Mouse (Mus musculus) small intestine, adult 2 months (tissue): ENCODE data around the gene Noxo1. TPM values are rescaled to one million over a fixed set of nuclear protein-coding genes. Genes with fewer than 3 reads are reported as not detected.
A peak's percentile ranks its signal among the peaks of the same experiment; 100 is the strongest.

Experiments
- H3K27ac ChIP-seq: fragments of 200-500 bp; 2 replicates; pipeline ENCODE4 v1.5.1; 2012; ENCODE audit warnings: low read depth, low read length, control low read depth, inconsistent platforms; ENCODE audit not compliant: insufficient read depth
- H3K27me3 ChIP-seq: fragments of 200-500 bp; 2 replicates; pipeline ENCODE4 v1.6.1; 2012; ENCODE audit warnings: mild to moderate bottlenecking, moderate library complexity, low read length, inconsistent platforms; ENCODE audit not compliant: control insufficient read depth, insufficient read depth
- H3K36me3 ChIP-seq: fragments of 200-500 bp; 2 replicates; pipeline ENCODE4 v1.6.1; 2012; ENCODE audit warnings: mild to moderate bottlenecking, low read length, control low read depth, inconsistent platforms; ENCODE audit not compliant: control insufficient read depth, insufficient read depth
- H3K4me1 ChIP-seq: fragments of 200-500 bp; 2 replicates; pipeline ENCODE4 v1.6.1; 2012; ENCODE audit warnings: low read length, inconsistent platforms, mixed read lengths; ENCODE audit not compliant: control insufficient read depth, insufficient read depth, insufficient read length
- H3K4me3 ChIP-seq: fragments of 200-500 bp; 2 replicates; pipeline ENCODE4 v1.5.1; 2012; ENCODE audit warnings: low read depth, mild to moderate bottlenecking, control low read depth, inconsistent platforms, low read length, moderate library complexity
- CTCF ChIP-seq: fragments of 200-500 bp; IDR thresholded peaks from 2 replicates; pipeline ENCODE4 v1.5.1; 2012; ENCODE audit warnings: low read depth, mild to moderate bottlenecking, control low read depth, inconsistent platforms, low read length, moderate library complexity, mixed read lengths; ENCODE audit not compliant: insufficient replicate concordance, insufficient read length; ENCODE audit errors: extremely low read depth
- POLR2A ChIP-seq: fragments of 200-500 bp; IDR thresholded peaks from 2 replicates; pipeline ENCODE4 v1.6.1; 2012; ENCODE audit warnings: low read depth, mild to moderate bottlenecking, control low read depth, inconsistent platforms, low read length, moderate library complexity
- WGBS: fragments of 180-500 bp; shearing (Covaris S2); methylation state at CpG from one replicate; pipeline ENCODE4 v1.1.7; 2018; 5-methylcytosine and 5-hydroxymethylcytosine counted together
- polyA plus RNA-seq: library from polyadenylated mRNA; depleted of rRNA; stranded (reverse); fragments of >200 nt; gene quantifications from 2 replicates; pipeline ENCODE4 v1.2.3, GENCODE M21; 2012

Gene Noxo1
- polyA plus RNA-seq, 1 experiment, result 115 TPM

GRCm38 (mm10) chr17:24677500-24678080 is 18.4 kb upstream of the Noxo1 start:
- Histone ChIP-seq H3K36me3 (peaks cover 54% of the 10 kb centered on the region), H3K27ac (peak overlapping the region; percentile 47), H3K4me1 (peaks cover 4% of the 10 kb centered on the region), H3K4me3 (no peak overlapping the region), H3K27me3 (no peaks in the 10 kb centered on the region)
- WGBS, result 69% methylated on average over 24 of the region's 24 CpGs
- TF ChIP-seq CTCF (no peak), POLR2A (no peak)

GRCm38 (mm10) chr17:24686514-24686913 is 9.5 kb upstream of the Noxo1 start:
- TF ChIP-seq POLR2A, result no peak
- no peak for TF ChIP-seq CTCF
- Histone ChIP-seq H3K36me3 (peaks cover 8% of the 10 kb centered on the region), H3K4me3 (peak overlapping the region; percentile 24), H3K27ac (no peak overlapping the region), H3K27me3 (peaks cover 17% of the 10 kb centered on the region), H3K4me1 (peaks cover 13% of the 10 kb centered on the region)
- 50% methylated on average over 16 of the region's 16 CpGs for WGBS

GRCm38 (mm10) chr17:24687146-24687595 is 8.9 kb upstream of the Noxo1 start:
- H3K36me3 ChIP-seq, result peaks cover 4% of the 10 kb centered on the region; the same call in 1 of the 2 replicates
- WGBS, result under 1% methylated on average over 25 of the region's 25 CpGs
- TF ChIP-seq CTCF (no peak), POLR2A (no peak)

GRCm38 (mm10) chr17:24687599-24687998 is 8.4 kb upstream of the Noxo1 start:
- peak overlapping the region; percentile 74 for H3K4me3 ChIP-seq
- H3K27ac ChIP-seq, result no peak overlapping the region
- TF ChIP-seq POLR2A, result no peak
- no peak for TF ChIP-seq CTCF
- peaks cover 13% of the 10 kb centered on the region for H3K4me1 ChIP-seq
- peaks cover 17% of the 10 kb centered on the region for H3K27me3 ChIP-seq
- H3K36me3 ChIP-seq, result peaks cover 2% of the 10 kb centered on the region; the same call in 1 of the 2 replicates
- 24% methylated on average over 23 of the region's 23 CpGs for WGBS

More at GRCm38 (mm10) chr17:24687146-24687595, 8.9 kb upstream of the Noxo1 start:
- H3K4me3 ChIP-seq, result peak overlapping the region; percentile 74
- peaks cover 17% of the 10 kb centered on the region for H3K27me3 ChIP-seq
- no peak overlapping the region for H3K27ac ChIP-seq
- H3K4me1 ChIP-seq, result peaks cover 13% of the 10 kb centered on the region

- TF ChIP-seq CTCF (no peak), POLR2A (no peak)
- peaks cover 17% of the 10 kb centered on the region for H3K27me3 ChIP-seq
- peaks cover 13% of the 10 kb centered on the region for H3K4me1 ChIP-seq
- H3K4me3 ChIP-seq, result peak within 1 kb of the TSS; percentile 57
- H3K27ac ChIP-seq, result no peak within 1 kb of the TSS
- H3K36me3 ChIP-seq, result peaks cover 7% of the 10 kb centered on the region
- WGBS, result 2% methylated on average over 53 of the region's 55 CpGs
These were observed 6.6 kb upstream of the Noxo1 start, which contains the start of gene Syngr3 for GRCm38 (mm10) chr17:24689251-24690081. Gene Syngr3, minus strand, starts transcription at chr17:24689955.

GRCm38 (mm10) chr17:24692385-24692784 is 3.6 kb upstream of the Noxo1 start:
- no peak overlapping the region for H3K27ac ChIP-seq
- 81% methylated on average over 5 of the region's 5 CpGs for WGBS
- H3K27me3 ChIP-seq, result peaks cover 17% of the 10 kb centered on the region
- no peak for TF ChIP-seq CTCF
- TF ChIP-seq POLR2A, result no peak
- H3K4me3 ChIP-seq, result no peak overlapping the region
- peaks cover 7% of the 10 kb centered on the region for H3K36me3 ChIP-seq
- H3K4me1 ChIP-seq, result peaks cover 17% of the 10 kb centered on the region

- Histone ChIP-seq H3K4me1 (peaks cover 20% of the 10 kb centered on the region; the same call in 1 of the 2 replicates), H3K4me3 (peak overlapping the region; percentile 74), H3K27me3 (no peaks in the 10 kb centered on the region), H3K27ac (peak overlapping the region; percentile 48), H3K36me3 (peaks cover 7% of the 10 kb centered on the region)
- TF ChIP-seq POLR2A (no peak), CTCF (no peak)
- WGBS, result 3% methylated on average over 50 of the region's 51 CpGs
These were observed 566 bp upstream of the Noxo1 start for GRCm38 (mm10) chr17:24695326-24696010.
